Mouse (Mus musculus) ovary, postnatal 10 days (tissue): ENCODE measurements around the gene Setd4.

Experiments
- DNase-seq: peaks from one replicate; pipeline ENCODE4 v3.0.0; 2022; ENCODE audit warnings: low spot score

Setd4 gene

DNA sequence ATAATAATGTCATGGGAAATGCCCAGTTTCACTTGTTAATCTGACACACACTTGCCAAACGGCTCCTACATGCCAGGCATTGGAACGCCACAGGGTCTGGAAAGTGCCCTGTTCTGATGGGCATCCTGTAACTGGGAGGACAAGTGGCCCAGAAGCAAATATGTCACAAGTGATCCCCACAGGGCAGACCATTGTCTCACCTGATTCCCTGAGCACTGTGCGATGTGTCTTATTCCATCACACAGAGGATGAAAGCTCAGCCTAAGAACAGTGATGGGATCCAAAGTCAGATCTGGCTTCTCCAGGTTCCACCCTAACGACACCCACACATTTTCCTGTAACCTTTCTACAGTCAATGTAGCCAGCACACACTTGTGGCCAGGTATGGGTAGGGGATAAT, 58.9 kb downstream of the Setd4 start:
- no peak for DNase-seq

DNA sequence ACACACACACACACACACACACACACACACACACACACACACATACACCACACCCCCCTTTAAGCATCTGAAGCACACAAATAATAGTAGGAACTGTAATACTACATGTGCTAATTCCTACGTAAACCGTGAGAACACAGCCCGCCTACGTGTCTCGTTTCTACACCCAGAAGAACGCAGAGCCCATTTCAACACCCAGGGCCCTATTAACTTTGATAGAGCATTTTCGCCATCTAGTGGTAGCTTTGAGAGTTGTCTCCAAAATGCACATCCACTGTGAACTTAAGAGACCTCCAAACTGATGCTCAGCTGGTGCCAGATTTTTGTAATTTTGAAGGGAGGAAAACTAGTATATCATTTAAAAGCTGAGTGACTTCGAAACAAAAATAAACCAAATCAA, 60.2 kb downstream of the Setd4 start:
- DNase-seq, result no peak

DNA sequence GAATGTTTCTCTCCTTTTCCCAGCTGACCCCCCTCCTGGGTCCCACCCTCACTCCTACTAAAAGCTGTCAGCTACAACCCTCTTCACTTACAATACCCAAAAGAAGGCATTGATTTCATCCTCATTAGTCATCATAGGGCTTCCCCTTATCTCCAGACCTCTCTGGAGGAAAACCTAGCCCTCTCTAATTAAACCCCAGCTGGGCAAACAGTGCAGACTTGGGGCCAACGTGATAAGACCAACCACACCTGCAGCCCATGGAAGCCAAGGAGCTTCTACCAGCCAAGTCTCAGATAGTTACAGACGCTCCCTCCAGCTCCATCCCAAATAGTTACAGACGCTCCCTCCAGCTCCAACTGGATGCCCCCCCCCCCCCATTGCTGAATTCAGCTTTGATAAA, 64.0 kb downstream of the Setd4 start:
- no peak for DNase-seq

DNA sequence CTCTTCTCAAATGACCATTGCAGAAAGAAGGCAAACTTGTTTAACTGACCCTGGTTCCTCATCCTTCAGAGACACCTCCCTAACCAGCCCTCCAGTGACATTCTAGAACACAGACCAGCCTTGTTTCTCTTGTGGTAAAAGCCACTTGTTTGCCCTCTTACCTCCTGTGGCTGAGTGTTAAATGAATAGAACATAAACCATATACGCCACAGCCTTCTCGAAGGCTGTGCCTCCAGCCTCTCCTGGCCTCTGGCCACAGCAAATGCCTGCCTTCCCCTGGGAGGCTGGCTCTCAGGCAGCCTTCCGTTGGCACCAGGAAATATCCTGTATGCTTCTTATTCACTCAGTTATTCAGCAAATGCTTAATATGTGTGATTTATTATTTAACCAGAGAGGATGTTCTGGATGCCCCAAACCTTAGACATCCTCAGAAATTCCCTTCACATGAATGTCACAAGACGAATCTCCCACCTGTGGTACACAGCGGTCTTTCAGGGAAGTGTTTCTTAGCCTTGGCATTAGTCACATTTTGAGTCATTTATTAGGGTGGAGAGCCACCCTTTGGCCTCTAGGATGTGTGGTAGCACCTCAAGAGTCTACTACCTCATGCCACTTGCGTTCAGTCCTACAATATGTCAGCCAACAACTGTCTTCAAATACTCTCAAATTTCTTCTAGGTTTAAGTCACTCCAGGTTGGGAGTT, 68.6 kb downstream of the Setd4 start:
- DNase-seq, result no peak
